Mouse (Mus musculus) forebrain, embryonic 11.5 days (tissue): ENCODE data around the gene Olfr221. TPM values are rescaled to one million over a fixed set of nuclear protein-coding genes. Genes with fewer than 3 reads are reported as not detected.
A peak's percentile ranks its signal among the peaks of the same experiment; 100 is the strongest.

Source experiments
- ATAC-seq: fragments of 200-750 bp; cut with Nextera tagmentation; replicated peaks from 2 replicates; pipeline ENCODE4 v1.8.0; 2017; ENCODE audit warnings: moderate TSS enrichment; ENCODE audit not compliant: low FRiP score
- DNase-seq: peaks from one replicate; pipeline ENCODE4 v3.0.0-alpha.2; 2017; ENCODE audit warnings: low spot score
- H3K27ac ChIP-seq: fragments of 300-500 bp; sonication (generic); 2 replicates; pipeline ENCODE4 v1.5.1; 2014; ENCODE audit warnings: low read depth, low read length
- H3K27me3 ChIP-seq: fragments of 300-500 bp; sonication (generic); 2 replicates; pipeline ENCODE4 v1.6.1; 2014; ENCODE audit warnings: mild to moderate bottlenecking, low read length, mixed read lengths; ENCODE audit not compliant: control insufficient read depth, insufficient read depth
- H3K36me3 ChIP-seq: fragments of 300-500 bp; sonication (generic); 2 replicates; pipeline ENCODE4 v1.6.1; 2014; ENCODE audit warnings: mild to moderate bottlenecking, low read length, moderate library complexity, mixed read lengths; ENCODE audit not compliant: control insufficient read depth, insufficient read depth
- H3K4me1 ChIP-seq: fragments of 300-500 bp; sonication (generic); replicated peaks from 2 replicates; pipeline ENCODE4 v1.6.1; 2014; ENCODE audit warnings: low read length, mixed read lengths; ENCODE audit not compliant: control insufficient read depth, insufficient read depth
- H3K4me2 ChIP-seq: fragments of 300-500 bp; sonication (generic); 2 replicates; pipeline ENCODE4 v1.6.1; 2014; ENCODE audit warnings: low read depth, mild to moderate bottlenecking, low read length, moderate library complexity, mixed read lengths; ENCODE audit not compliant: severe bottlenecking
- H3K4me3 ChIP-seq: fragments of 300-500 bp; sonication (generic); 2 replicates; pipeline ENCODE4 v1.5.1; 2014; ENCODE audit warnings: low read depth, low read length
- H3K9ac ChIP-seq: fragments of 300-500 bp; sonication (generic); 2 replicates; pipeline ENCODE4 v1.6.1; 2014; ENCODE audit warnings: low read length
- H3K9me3 ChIP-seq: fragments of 300-500 bp; sonication (generic); 2 replicates; pipeline ENCODE4 v1.6.1; 2016; ENCODE audit warnings: low read length, mixed read lengths; ENCODE audit not compliant: control insufficient read depth
- WGBS: fragments of 180-500 bp; shearing (Covaris S2); extraction: QIAGEN DNeasy Blood & Tissue Kit; methylation state at CpG from one replicate; pipeline ENCODE4 v1.1.7; 2014; 5-methylcytosine and 5-hydroxymethylcytosine counted together
- polyA plus RNA-seq: library from polyadenylated mRNA; unstranded; fragments of >200 nt; fragmentation: Nextera tagmentation; extraction: Ambion mirVana; gene quantifications from 2 replicates; pipeline ENCODE4 v1.2.1, GENCODE M21; 2014

The Olfr221 gene
- polyA plus RNA-seq, 1 experiment from 2014 or later = not detected

DNA sequence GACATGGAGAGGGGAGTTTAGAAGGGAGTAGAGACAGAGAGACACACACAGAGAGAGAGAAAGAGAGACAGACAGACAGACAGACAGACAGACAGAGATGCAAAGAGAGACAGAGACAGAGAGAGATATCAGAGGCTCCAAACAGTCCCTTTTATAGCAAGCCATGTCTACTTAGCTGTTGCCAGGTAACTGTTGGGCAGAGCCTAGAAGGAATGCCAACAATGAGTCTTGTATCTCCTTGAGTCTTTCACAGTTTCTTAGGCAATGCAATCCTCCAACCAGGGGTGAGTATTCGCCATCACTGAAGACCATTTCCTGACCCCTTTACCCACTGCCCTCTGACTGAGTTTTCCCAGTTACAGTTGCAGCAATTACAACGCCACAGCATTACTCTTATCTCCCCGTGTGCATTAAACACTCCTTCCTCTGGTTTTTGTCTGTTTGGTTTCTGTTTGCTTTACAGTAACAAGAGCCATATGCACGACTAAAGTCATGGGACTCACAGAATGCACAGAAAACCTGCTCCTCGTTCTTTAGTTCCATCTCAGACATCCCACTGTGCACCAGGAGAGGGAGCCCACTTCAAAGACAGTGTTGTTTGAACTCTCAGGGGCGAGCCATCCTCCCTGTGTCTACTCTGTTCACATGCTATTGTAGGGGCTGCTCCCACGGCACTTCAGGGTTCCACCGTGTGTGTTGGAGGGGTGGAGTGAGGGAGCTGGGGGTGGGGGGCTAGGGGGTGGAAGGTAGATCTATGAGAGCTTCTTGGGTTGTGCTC is 2.8 kb upstream of the Olfr221 start:
- H3K27ac ChIP-seq = no peak overlapping the region
- H3K4me2 ChIP-seq = no peak overlapping the region
- no peak overlapping the region for H3K9ac ChIP-seq

DNA sequence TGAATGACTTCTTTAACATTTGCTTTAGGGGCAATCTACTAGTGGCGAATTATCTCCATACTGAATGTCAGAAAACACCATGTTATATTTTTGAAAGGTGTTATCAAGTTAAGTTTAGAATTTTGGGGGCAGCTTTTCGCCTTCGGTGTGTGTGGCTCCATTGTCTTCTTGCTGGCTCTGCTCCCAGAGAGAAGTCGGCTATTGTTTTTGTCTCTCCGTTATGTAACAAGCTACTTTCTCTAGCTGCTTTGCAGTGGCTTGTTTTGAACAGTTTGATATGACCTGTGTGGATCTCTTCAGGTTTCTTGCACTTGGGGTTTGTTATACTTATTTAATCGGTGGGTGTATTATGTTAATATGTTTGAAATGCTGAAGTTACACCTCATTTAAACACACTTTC is 1.2 kb upstream of the Olfr221 start:
- Histone ChIP-seq H3K9me3 (no peaks in the 10 kb centered on the region), H3K27me3 (no peaks in the 10 kb centered on the region), H3K36me3 (no peaks in the 10 kb centered on the region), H3K4me3 (no peak overlapping the region), H3K4me2 (no peak overlapping the region), H3K27ac (no peak overlapping the region), H3K4me1 (no peaks in the 10 kb centered on the region), H3K9ac (no peak overlapping the region)
- ATAC-seq = no peak
- 74% methylated on average over 6 of the region's 6 CpGs for WGBS
- no peak for DNase-seq

More for the DNA sequence above, 2.8 kb upstream of the Olfr221 start:
- ATAC-seq = 0 out of 2 replicates have a peak, but pooled peaks have one; percentile 60
- Histone ChIP-seq H3K9me3 (no peaks in the 10 kb centered on the region), H3K4me3 (no peak overlapping the region), H3K36me3 (no peaks in the 10 kb centered on the region), H3K4me1 (no peaks in the 10 kb centered on the region), H3K27me3 (no peaks in the 10 kb centered on the region)
- 13% methylated on average over 8 of the region's 8 CpGs for WGBS
- peak; percentile 61 for DNase-seq

GRCm38 (mm10) chr14:52039332-52039731 is 2.9 kb downstream of the Olfr221 start:
- H3K4me1 ChIP-seq = no peaks in the 10 kb centered on the region
- WGBS = 87% methylated on average over 5 of the region's 5 CpGs
- no peak overlapping the region for H3K9ac ChIP-seq
- H3K9me3 ChIP-seq = no peaks in the 10 kb centered on the region
- H3K27me3 ChIP-seq = no peaks in the 10 kb centered on the region
- H3K27ac ChIP-seq = no peak overlapping the region
- H3K36me3 ChIP-seq = no peaks in the 10 kb centered on the region
- ATAC-seq (no peak), DNase-seq (no peak)
- no peak overlapping the region for H3K4me2 ChIP-seq
- no peak overlapping the region for H3K4me3 ChIP-seq

- Histone ChIP-seq H3K36me3 (no peaks in the 10 kb centered on the region), H3K9ac (no peak overlapping the region), H3K27me3 (no peaks in the 10 kb centered on the region), H3K27ac (no peak overlapping the region), H3K4me3 (no peak overlapping the region), H3K9me3 (no peaks in the 10 kb centered on the region), H3K4me1 (no peaks in the 10 kb centered on the region), H3K4me2 (no peak overlapping the region)
- WGBS = 90% methylated on average over 6 of the region's 6 CpGs
- DNase-seq = no peak
- no peak for ATAC-seq
Measured at GRCm38 (mm10) chr14:52035926-52036325, 6.3 kb downstream of the Olfr221 start.

DNA sequence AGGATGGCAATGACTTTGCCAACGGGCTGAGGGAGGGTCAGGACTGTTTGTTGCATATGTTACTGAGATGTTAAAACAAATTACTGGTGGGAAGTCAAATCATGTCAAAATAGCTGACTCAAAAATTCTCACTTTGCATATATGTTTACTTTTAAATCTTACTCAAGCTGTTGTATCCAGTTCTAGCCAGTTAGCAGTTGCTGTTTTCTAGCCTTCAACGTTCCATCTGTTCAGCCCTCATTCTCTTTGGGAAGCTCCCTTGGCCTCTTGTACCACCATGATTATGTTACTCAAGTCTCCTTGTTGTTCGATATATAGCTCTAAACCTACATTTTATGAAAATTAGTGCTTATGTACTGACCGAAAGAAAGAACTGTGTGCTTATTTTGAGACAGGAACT is 15.9 kb downstream of the Olfr221 start:
- no peak for DNase-seq
- peaks cover 5% of the 10 kb centered on the region for H3K4me1 ChIP-seq
- WGBS = 92% methylated on average over 4 of the region's 4 CpGs
- no peaks in the 10 kb centered on the region for H3K27me3 ChIP-seq
- no peaks in the 10 kb centered on the region for H3K9me3 ChIP-seq
- no peak overlapping the region for H3K27ac ChIP-seq
- no peaks in the 10 kb centered on the region for H3K36me3 ChIP-seq
- H3K4me3 ChIP-seq = no peak overlapping the region
- no peak for ATAC-seq
- no peak overlapping the region for H3K4me2 ChIP-seq
- no peak overlapping the region for H3K9ac ChIP-seq

DNA sequence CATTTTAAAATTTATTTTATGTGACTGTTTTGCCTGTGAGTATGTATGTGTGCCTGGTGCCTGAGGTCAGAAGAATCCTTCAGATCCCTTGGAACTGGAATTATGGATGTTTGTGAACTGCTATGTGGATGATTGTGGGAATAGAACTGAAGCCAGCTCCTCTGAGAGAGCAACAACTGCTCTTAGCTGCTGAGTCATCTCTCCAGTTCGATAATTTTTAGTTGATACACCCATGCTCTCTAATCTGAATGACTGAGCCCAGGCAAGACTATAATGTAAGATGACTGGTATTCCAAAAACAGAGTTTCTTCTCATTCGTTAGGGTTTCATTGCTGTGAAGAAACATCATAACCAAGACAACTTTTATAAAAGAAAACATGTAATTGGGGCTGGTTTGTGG is 18.1 kb downstream of the Olfr221 start:
- Histone ChIP-seq H3K4me3 (no peak overlapping the region), H3K27me3 (no peaks in the 10 kb centered on the region), H3K9me3 (no peaks in the 10 kb centered on the region), H3K36me3 (no peaks in the 10 kb centered on the region), H3K4me2 (no peak overlapping the region), H3K27ac (no peak overlapping the region), H3K4me1 (peaks cover 11% of the 10 kb centered on the region), H3K9ac (no peak overlapping the region)
- 92% methylated on average over 2 of the region's 2 CpGs for WGBS
- ATAC-seq = no peak
- DNase-seq = no peak

GRCm38 (mm10) chr14:52022709-52023459 is 19.4 kb downstream of the Olfr221 start:
- Histone ChIP-seq H3K9me3 (no peaks in the 10 kb centered on the region), H3K4me2 (peak overlapping the region; percentile 48), H3K4me3 (peak overlapping the region; percentile 19; the same call in 1 of the 2 replicates), H3K36me3 (no peaks in the 10 kb centered on the region), H3K27ac (peak overlapping the region; percentile 81), H3K4me1 (peaks cover 19% of the 10 kb centered on the region), H3K9ac (peak overlapping the region; percentile 52), H3K27me3 (no peaks in the 10 kb centered on the region)
- ATAC-seq (peak; percentile 13), DNase-seq (peak; percentile 91)
- 2% methylated on average over 23 of the region's 23 CpGs for WGBS

GRCm38 (mm10) chr14:52022244-52022708 is 20.0 kb downstream of the Olfr221 start:
- Histone ChIP-seq H3K9me3 (no peaks in the 10 kb centered on the region), H3K27ac (no peak overlapping the region), H3K9ac (no peak overlapping the region), H3K4me3 (no peak overlapping the region), H3K4me2 (peak overlapping the region; percentile 48; the same call in 1 of the 2 replicates), H3K27me3 (no peaks in the 10 kb centered on the region), H3K36me3 (no peaks in the 10 kb centered on the region), H3K4me1 (peaks cover 19% of the 10 kb centered on the region)
- DNase-seq = no peak
- WGBS = 55% methylated on average over 3 of the region's 3 CpGs
- ATAC-seq = no peak
